Mouse (Mus musculus): ENCODE data around the gene Cntnap3. TPM values are rescaled to one million over a fixed set of nuclear protein-coding genes. Genes with fewer than 3 reads are reported as not detected.

Cntnap3 gene
- total and polyA plus RNA-seq, 2 experiments, result 0.05 TPM; not detected in 1

DNA sequence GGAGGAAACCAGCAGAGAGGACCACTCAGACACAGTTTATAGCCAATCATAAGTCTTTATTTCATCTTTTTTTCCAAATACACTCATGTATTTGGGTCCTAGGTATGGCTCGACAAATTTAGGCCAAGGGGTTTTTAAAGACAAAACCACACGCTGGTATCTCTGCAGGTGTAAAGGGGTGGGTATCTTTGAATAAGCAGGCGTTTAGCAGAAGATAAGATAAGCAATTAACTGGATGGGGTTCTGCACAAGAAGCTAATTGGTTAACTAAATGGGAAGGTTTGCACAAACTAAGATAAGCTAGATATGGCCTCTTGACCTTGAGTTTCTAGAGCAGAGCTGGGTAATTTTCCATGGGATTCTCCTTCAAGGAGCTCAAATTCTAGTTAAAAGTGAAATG, 171.5 kb downstream of the Cntnap3 start:
- Histone ChIP-seq H3K27me3 (ENCODE audit: control insufficient read depth, insufficient read depth, low read length) (no peaks in the 10 kb centered on the region), H3K9ac (ENCODE audit: low read depth, low read length) (no peak overlapping the region), H3K36me3 (ENCODE audit: control insufficient read depth, insufficient read depth, low read length) (no peaks in the 10 kb centered on the region), H3K4me1 (ENCODE audit: control insufficient read depth, insufficient read depth, low read length) (no peaks in the 10 kb centered on the region), H3K4me3 (ENCODE audit: insufficient read depth, low read depth, low read length) (no peak overlapping the region), H3K79me2 (ENCODE audit: control insufficient read depth, insufficient read depth, low read length) (no peaks in the 10 kb centered on the region), H3K27ac (replicated peaks; ENCODE audit: insufficient read depth, low read depth, low read length) (no peak overlapping the region)
- 28% methylated on average over 3 of the region's 3 CpGs for WGBS
- DNase-seq (ENCODE audit: extremely low read depth, low read depth, low spot score), result no peak
- no peak for TF ChIP-seq CTCF (IDR thresholded peaks at IDR 0.05; ENCODE audit: low read depth, low read length)
- TF ChIP-seq POLR2A (IDR thresholded peaks at IDR 0.05; ENCODE audit: extremely low read depth, insufficient read depth, low read length), result no peak

DNA sequence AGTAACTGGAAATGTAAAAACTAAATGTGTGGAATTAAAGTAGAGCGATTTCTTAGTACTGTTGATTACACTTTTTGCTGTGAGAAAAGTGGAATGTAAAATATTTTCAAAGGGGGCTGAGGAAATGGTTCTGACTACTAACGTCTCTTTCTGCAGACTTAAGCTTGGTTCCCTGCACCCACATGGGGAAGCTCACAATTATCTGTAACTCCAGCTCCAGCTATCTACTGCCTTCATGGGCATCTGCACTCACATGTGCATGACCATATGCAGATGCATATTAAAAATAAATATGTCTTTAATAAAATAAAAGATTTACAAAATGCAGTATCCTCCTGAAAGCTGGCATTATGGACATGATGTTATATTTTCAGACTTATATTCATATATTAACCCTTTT, 187.0 kb downstream of the Cntnap3 start:
- Histone ChIP-seq H3K4me1 (ENCODE audit: control insufficient read depth, insufficient read depth, low read length) (no peaks in the 10 kb centered on the region), H3K27me3 (ENCODE audit: control insufficient read depth, insufficient read depth, low read length) (no peaks in the 10 kb centered on the region), H3K79me2 (ENCODE audit: control insufficient read depth, insufficient read depth, low read length) (no peaks in the 10 kb centered on the region), H3K36me3 (ENCODE audit: control insufficient read depth, insufficient read depth, low read length) (no peaks in the 10 kb centered on the region), H3K9ac (ENCODE audit: low read depth, low read length) (no peak overlapping the region), H3K4me3 (ENCODE audit: insufficient read depth, low read depth, low read length) (no peak overlapping the region), H3K27ac (replicated peaks; ENCODE audit: insufficient read depth, low read depth, low read length) (no peak overlapping the region)
- TF ChIP-seq POLR2A (IDR thresholded peaks at IDR 0.05; ENCODE audit: extremely low read depth, insufficient read depth, low read length) (no peak), CTCF (IDR thresholded peaks at IDR 0.05; ENCODE audit: low read depth, low read length) (no peak)
- no peak for DNase-seq (ENCODE audit: extremely low read depth, low read depth, low spot score)
- 74% methylated on average over 2 of the region's 2 CpGs for WGBS

DNA sequence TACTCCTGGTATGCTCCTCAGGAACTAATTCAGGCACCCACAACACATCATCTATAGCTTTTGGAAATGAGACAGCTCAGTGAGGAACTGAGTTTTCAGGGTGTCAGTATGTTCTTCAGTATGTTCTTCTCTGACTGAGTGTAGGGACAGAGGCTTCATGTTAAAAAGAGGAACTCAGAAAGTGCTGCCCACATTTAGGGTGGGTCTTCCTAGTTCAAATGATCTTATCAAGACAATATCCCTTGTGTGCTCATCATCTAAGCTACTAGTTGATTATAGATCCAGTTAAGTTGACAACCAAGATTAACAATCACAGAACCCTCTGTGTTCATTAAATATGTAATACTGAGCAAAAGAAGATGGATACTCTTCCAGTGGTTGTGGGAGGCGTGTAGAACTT, 211.3 kb downstream of the Cntnap3 start:
- Histone ChIP-seq H3K79me2 (ENCODE audit: control insufficient read depth, insufficient read depth, low read length) (no peaks in the 10 kb centered on the region), H3K4me1 (ENCODE audit: control insufficient read depth, insufficient read depth, low read length) (no peaks in the 10 kb centered on the region), H3K36me3 (ENCODE audit: control insufficient read depth, insufficient read depth, low read length) (no peaks in the 10 kb centered on the region), H3K27ac (replicated peaks; ENCODE audit: insufficient read depth, low read depth, low read length) (no peak overlapping the region), H3K4me3 (ENCODE audit: insufficient read depth, low read depth, low read length) (no peak overlapping the region), H3K9ac (ENCODE audit: low read depth, low read length) (no peak overlapping the region), H3K27me3 (ENCODE audit: control insufficient read depth, insufficient read depth, low read length) (no peaks in the 10 kb centered on the region)
- TF ChIP-seq POLR2A (IDR thresholded peaks at IDR 0.05; ENCODE audit: extremely low read depth, insufficient read depth, low read length) (no peak), CTCF (IDR thresholded peaks at IDR 0.05; ENCODE audit: low read depth, low read length) (no peak)
- no peak for DNase-seq (ENCODE audit: extremely low read depth, low read depth, low spot score)
- 74% methylated on average over 1 of the region's 1 CpGs for WGBS

Other genes with a start within 250 kb of the Cntnap3 start
- not detected in 2 replicates for gene Spata31, start 13.5 kb upstream of the Cntnap3 start, total RNA-seq (2014; rRNA removed)
- gene Spata31, start 13.5 kb upstream of the Cntnap3 start, polyA plus RNA-seq (2012; rRNA removed), result not detected in 2 replicates
- not detected in 2 replicates for gene Spata31d1c, start 129.1 kb upstream of the Cntnap3 start, total RNA-seq (2014; rRNA removed)
- 0.02 TPM in 1 of 2 replicates, not detected in the other for gene Spata31d1c, start 129.1 kb upstream of the Cntnap3 start, polyA plus RNA-seq (2012; rRNA removed)
- not detected in 2 replicates for gene Prss47, start 148.8 kb upstream of the Cntnap3 start, total RNA-seq (2014; rRNA removed)
- gene Prss47, start 148.8 kb upstream of the Cntnap3 start, polyA plus RNA-seq (2012; rRNA removed), result not detected in 2 replicates
- gene Mfsd14b, start 209.0 kb upstream of the Cntnap3 start, total RNA-seq (2014; rRNA removed), result 29.2 and 35.0 TPM in 2 replicates
- 10.0 and 11.8 TPM in 2 replicates for gene Mfsd14b, start 209.0 kb upstream of the Cntnap3 start, polyA plus RNA-seq (2012; rRNA removed)
- not detected in 2 replicates for gene Olfr465-ps1, start 234.1 kb upstream of the Cntnap3 start, total RNA-seq (2014; rRNA removed)
- gene Olfr465-ps1, start 234.1 kb upstream of the Cntnap3 start, polyA plus RNA-seq (2012; rRNA removed), result not detected in 2 replicates
- gene Olfr466, start 246.3 kb upstream of the Cntnap3 start, total RNA-seq (2014; rRNA removed), result not detected in 2 replicates
- not detected in 2 replicates for gene Olfr466, start 246.3 kb upstream of the Cntnap3 start, polyA plus RNA-seq (2012; rRNA removed)